Mouse (Mus musculus) G1E (cell line): ENCODE data around the gene Ago3.

ENCODE experiments used
- CTCF ChIP-seq: IDR thresholded peaks from 2 replicates; pipeline ENCODE4 v1.5.1; 2012; ENCODE audit warnings: low read depth, low read length, inconsistent platforms, mixed read lengths
- GATA1 ChIP-seq: IDR thresholded peaks from 2 replicates; pipeline ENCODE4 v1.6.1; 2012; ENCODE audit warnings: borderline replicate concordance, low read length, inconsistent platforms, mixed read lengths
- POLR2AphosphoS5 ChIP-seq: IDR thresholded peaks from 2 replicates; pipeline ENCODE4 v1.6.1; 2012; ENCODE audit warnings: low read depth, low read length, inconsistent platforms; ENCODE audit not compliant: insufficient replicate concordance
- TAL1 ChIP-seq: conservative IDR thresholded peaks from 2 replicates; pipeline ENCODE4 v1.6.1; 2012; ENCODE audit warnings: low read depth, low read length, inconsistent platforms, mixed read lengths

DNA sequence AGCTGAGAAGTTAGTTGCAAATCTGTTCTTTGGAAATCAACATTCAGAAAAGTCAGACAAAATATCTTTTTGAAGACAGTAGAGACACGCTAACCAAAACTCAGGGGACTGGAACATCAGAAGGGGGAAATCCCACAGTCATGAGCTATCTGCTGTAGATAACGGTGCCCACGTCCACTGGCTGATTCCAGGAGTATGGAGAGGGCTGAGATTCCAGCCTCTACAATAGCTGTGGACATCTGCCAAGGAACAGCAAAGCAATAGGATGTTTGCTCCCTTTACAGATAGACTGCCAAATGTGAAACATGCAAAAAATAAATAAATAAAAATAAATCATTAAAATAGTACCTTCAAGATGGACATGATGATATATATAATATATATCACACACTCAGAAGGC lies 15.2 kb upstream of the Ago3 start:
- TF ChIP-seq GATA1, result no peak
- no peak for TF ChIP-seq CTCF
- no peak for TF ChIP-seq TAL1
- TF ChIP-seq POLR2AphosphoS5, result no peak
